Mouse (Mus musculus) Patski (cell line): Measurements from ENCODE around the gene Synm. TPM values are rescaled to one million over a fixed set of nuclear protein-coding genes. Genes with fewer than 3 reads are reported as not detected.

ENCODE experiments used
- ATAC-seq: fragments of 100-300 bp; one replicate; pipeline ENCODE4 v1.8.0; 2021
- CTCF ChIA-PET: fragments of 350-600 bp; sonication (Branson Sonifier 250); formaldehyde crosslinking; loops from one replicate; lab custom pipeline; 2022; ENCODE audit warnings: inconsistent platforms; lab: Charles Lee
- POLR2A ChIA-PET: fragments of 350-600 bp; sonication (Branson Sonifier 250); formaldehyde crosslinking; loops from one replicate; lab custom pipeline; 2022; ENCODE audit warnings: antibody characterized with exemption, inconsistent platforms; lab: Charles Lee
- DNase-seq: peaks from one replicate; pipeline ENCODE4 v3.0.0-alpha.2; 2011; ENCODE audit warnings: low read depth, low spot score
- H3K27me3 ChIP-seq: fragments of 371-371 bp; one replicate; pipeline ENCODE4 v1.5.1; 2021
- CTCF ChIP-seq: fragments of 100-300 bp; IDR thresholded peaks from one replicate; pipeline ENCODE4 v1.5.1; 2021
- in situ Hi-C: fragments of 300-500 bp; cut with MboI; formaldehyde crosslinking; loops from 3 replicates; pipeline ENCODE4 v1.11.1; 2018; ENCODE audit warnings: low pct_unique_long_range_greater_than_20kb, mixed read lengths
- polyA plus RNA-seq: library from polyadenylated mRNA; unstranded; gene quantifications from one replicate; pipeline ENCODE4 v1.2.3, GENCODE M21; 2021

The Synm gene
- polyA plus RNA-seq, 1 experiment from 2014 or later: 5.9 TPM

GRCm38 (mm10) chr7:67688281-67688680 is 71.3 kb downstream of the Synm start:
- TF ChIP-seq CTCF: no peak
- ChIA-PET CTCF (interaction anchor here (1.4 to 3.2 kb wide), 3 partner anchors 16 to 71 kb away, joined by 3 to 14 read pairs (median 5); partner anchors contain the start of gene Synm), POLR2A (no interaction called here)
- DNase-seq (no peak), ATAC-seq (no peak)
- no peaks in the 10 kb centered on the region for H3K27me3 ChIP-seq
- in situ Hi-C loops: no loop called here

GRCm38 (mm10) chr7:67686545-67686944 is 73.0 kb downstream of the Synm start:
- H3K27me3 ChIP-seq: no peaks in the 10 kb centered on the region
- no peak for TF ChIP-seq CTCF
- CTCF ChIA-PET: interaction anchor here (0.7 to 3.2 kb wide), 10 partner anchors 7 to 73 kb away, joined by 3 to 14 read pairs (median 3); partner anchors contain the start of gene Synm
- in situ Hi-C loops: no loop called here
- DNase-seq: no peak
- POLR2A ChIA-PET: interaction anchor here (0.7 to 1.4 kb wide), 3 partner anchors 13 to 72 kb away, joined by 3 read pairs; no protein-coding TSS in a partner anchor
- no peak for ATAC-seq

GRCm38 (mm10) chr7:67683006-67683405 is 76.5 kb downstream of the Synm start:
- ATAC-seq (no peak), DNase-seq (no peak)
- ChIA-PET CTCF (interaction anchor here (2.1 kb wide), 1 partner anchor 76 kb away, joined by 7 read pairs; the partner anchor contains the start of gene Synm), POLR2A (no interaction called here)
- H3K27me3 ChIP-seq: no peaks in the 10 kb centered on the region
- TF ChIP-seq CTCF: no peak
- in situ Hi-C loops: no loop called here

- POLR2A ChIA-PET: interaction anchor here (0.8 kb wide), 1 partner anchor 11 kb away, joined by 3 read pairs; no protein-coding TSS in a partner anchor
- CTCF ChIA-PET: no interaction called here
- H3K27me3 ChIP-seq: no peaks in the 10 kb centered on the region
- ATAC-seq (no peak), DNase-seq (no peak)
- in situ Hi-C loops: no loop called here
- TF ChIP-seq CTCF: no peak
Measured at GRCm38 (mm10) chr7:67681078-67681477, 78.5 kb downstream of the Synm start.

Other genes starting within 250 kb of the Synm start
- 13.0 TPM for gene Lrrc28, start 114.5 kb downstream of the Synm start, polyA plus RNA-seq
- gene Ttc23, start 112.3 kb downstream of the Synm start, polyA plus RNA-seq: 18.6 TPM
- gene Igf1r, start 193.1 kb upstream of the Synm start, polyA plus RNA-seq: 58.8 TPM